Mouse (Mus musculus): ENCODE data around the gene Rsph9. TPM values are rescaled to one million over a fixed set of nuclear protein-coding genes. Genes with fewer than 3 reads are reported as not detected.

Gene Rsph9
- polyA plus RNA-seq, 1 experiment from 2014 or later: 18.8 TPM

DNA sequence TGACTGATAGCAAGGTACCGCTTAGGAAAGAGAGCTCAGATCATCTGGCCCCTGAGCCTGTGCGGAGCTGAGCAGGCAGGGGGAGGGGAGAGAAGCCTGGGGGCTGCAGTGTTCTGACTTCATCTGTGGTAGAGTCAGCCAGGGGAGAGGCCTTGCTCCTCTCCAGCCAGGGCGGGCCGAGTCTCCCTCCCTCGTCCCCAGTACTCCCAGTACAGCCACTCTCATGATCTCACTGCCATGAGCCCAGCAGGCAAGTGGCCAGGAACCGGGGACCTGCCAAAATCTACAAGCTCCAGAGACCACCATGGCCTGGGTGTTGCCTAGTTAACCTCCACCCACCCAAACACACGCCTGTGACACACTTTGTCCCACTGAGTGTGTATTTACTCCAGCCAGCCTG is 62.4 kb downstream of the Rsph9 start:
- no peaks in the 10 kb centered on the region for H3K36me3 ChIP-seq (ENCODE audit: insufficient read depth, low read length)
- peaks cover 24% of the 10 kb centered on the region; the same call in 1 of the 2 replicates for H3K4me1 ChIP-seq (replicated peaks; ENCODE audit: insufficient read depth, low read length)
- DNase-seq (ENCODE audit: low spot score) (no peak), ATAC-seq (replicated peaks; ENCODE audit: low FRiP score, low read depth) (no peak)
- no peak overlapping the region for H3K9ac ChIP-seq (ENCODE audit: low read depth, low read length)
- H3K9me3 ChIP-seq (replicated peaks; ENCODE audit: low read length): no peaks in the 10 kb centered on the region
- H3K27ac ChIP-seq: no peak overlapping the region
- WGBS: 60% methylated on average over 7 of the region's 7 CpGs
- H3K4me3 ChIP-seq (replicated peaks; ENCODE audit: low read depth, low read length): no peak overlapping the region
- H3K27me3 ChIP-seq (ENCODE audit: insufficient read depth, low read length): no peaks in the 10 kb centered on the region
- no peak for TF ChIP-seq CTCF (IDR thresholded peaks at IDR 0.05; ENCODE audit: low read depth)
- H3K4me2 ChIP-seq (ENCODE audit: low read length): no peak overlapping the region

- Histone ChIP-seq H3K4me2 (ENCODE audit: low read length) (no peak overlapping the region), H3K9me3 (replicated peaks; ENCODE audit: low read length) (no peaks in the 10 kb centered on the region), H3K27me3 (ENCODE audit: insufficient read depth, low read length) (no peaks in the 10 kb centered on the region), H3K36me3 (ENCODE audit: insufficient read depth, low read length) (no peaks in the 10 kb centered on the region), H3K9ac (ENCODE audit: low read depth, low read length) (no peak overlapping the region), H3K4me1 (replicated peaks; ENCODE audit: insufficient read depth, low read length) (peaks cover 20% of the 10 kb centered on the region; the same call in 1 of the 2 replicates), H3K27ac (no peak overlapping the region), H3K4me3 (replicated peaks; ENCODE audit: low read depth, low read length) (no peak overlapping the region)
- WGBS: 70% methylated on average over 5 of the region's 5 CpGs
- no peak for ATAC-seq (replicated peaks; ENCODE audit: low FRiP score, low read depth)
- TF ChIP-seq CTCF (IDR thresholded peaks at IDR 0.05; ENCODE audit: low read depth): no peak
- DNase-seq (ENCODE audit: low spot score): no peak
Measured at GRCm38 (mm10) chr17:46081042-46081441, 63.0 kb downstream of the Rsph9 start.

GRCm38 (mm10) chr17:46080388-46080787 is 63.6 kb downstream of the Rsph9 start:
- H3K27ac ChIP-seq: no peak overlapping the region
- H3K4me1 ChIP-seq (replicated peaks; ENCODE audit: insufficient read depth, low read length): peaks cover 20% of the 10 kb centered on the region; the same call in 1 of the 2 replicates
- H3K27me3 ChIP-seq (ENCODE audit: insufficient read depth, low read length): no peaks in the 10 kb centered on the region
- no peak overlapping the region for H3K9ac ChIP-seq (ENCODE audit: low read depth, low read length)
- no peak overlapping the region for H3K4me2 ChIP-seq (ENCODE audit: low read length)
- no peaks in the 10 kb centered on the region for H3K36me3 ChIP-seq (ENCODE audit: insufficient read depth, low read length)
- no peak for TF ChIP-seq CTCF (IDR thresholded peaks at IDR 0.05; ENCODE audit: low read depth)
- H3K9me3 ChIP-seq (replicated peaks; ENCODE audit: low read length): no peaks in the 10 kb centered on the region
- WGBS: 64% methylated on average over 7 of the region's 7 CpGs
- no peak overlapping the region for H3K4me3 ChIP-seq (replicated peaks; ENCODE audit: low read depth, low read length)
- ATAC-seq (replicated peaks; ENCODE audit: low FRiP score, low read depth) (no peak), DNase-seq (ENCODE audit: low spot score) (no peak)

DNA sequence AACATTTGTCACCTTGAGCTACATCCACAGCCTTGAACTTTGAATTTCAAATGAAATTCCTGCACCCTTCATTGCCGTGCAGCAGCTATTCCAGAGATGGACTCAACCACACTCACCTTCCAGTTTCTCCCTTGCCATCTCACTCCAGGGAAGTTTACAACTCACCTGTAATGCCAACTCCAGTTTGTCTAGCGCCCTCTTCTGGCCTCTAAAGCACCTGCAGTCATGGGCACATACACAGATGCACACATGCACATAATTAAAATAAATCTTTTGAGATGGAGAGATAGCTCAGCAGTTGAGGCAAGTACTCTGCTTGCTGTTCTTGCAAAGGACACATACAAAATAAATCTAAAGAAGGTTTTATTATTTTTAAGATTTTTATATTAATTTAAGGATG is 65.0 kb downstream of the Rsph9 start:
- 81% methylated on average over 2 of the region's 2 CpGs for WGBS
- no peak overlapping the region for H3K9ac ChIP-seq (ENCODE audit: low read depth, low read length)
- ATAC-seq (replicated peaks; ENCODE audit: low FRiP score, low read depth) (no peak), DNase-seq (ENCODE audit: low spot score) (no peak)
- TF ChIP-seq CTCF (IDR thresholded peaks at IDR 0.05; ENCODE audit: low read depth): peak; percentile 34; the same call in 1 of the 2 replicates
- no peak overlapping the region for H3K4me2 ChIP-seq (ENCODE audit: low read length)
- no peaks in the 10 kb centered on the region for H3K27me3 ChIP-seq (ENCODE audit: insufficient read depth, low read length)
- H3K9me3 ChIP-seq (replicated peaks; ENCODE audit: low read length): no peaks in the 10 kb centered on the region
- no peak overlapping the region for H3K27ac ChIP-seq
- H3K4me1 ChIP-seq (replicated peaks; ENCODE audit: insufficient read depth, low read length): peaks cover 25% of the 10 kb centered on the region
- no peaks in the 10 kb centered on the region for H3K36me3 ChIP-seq (ENCODE audit: insufficient read depth, low read length)
- H3K4me3 ChIP-seq (replicated peaks; ENCODE audit: low read depth, low read length): no peak overlapping the region

DNA sequence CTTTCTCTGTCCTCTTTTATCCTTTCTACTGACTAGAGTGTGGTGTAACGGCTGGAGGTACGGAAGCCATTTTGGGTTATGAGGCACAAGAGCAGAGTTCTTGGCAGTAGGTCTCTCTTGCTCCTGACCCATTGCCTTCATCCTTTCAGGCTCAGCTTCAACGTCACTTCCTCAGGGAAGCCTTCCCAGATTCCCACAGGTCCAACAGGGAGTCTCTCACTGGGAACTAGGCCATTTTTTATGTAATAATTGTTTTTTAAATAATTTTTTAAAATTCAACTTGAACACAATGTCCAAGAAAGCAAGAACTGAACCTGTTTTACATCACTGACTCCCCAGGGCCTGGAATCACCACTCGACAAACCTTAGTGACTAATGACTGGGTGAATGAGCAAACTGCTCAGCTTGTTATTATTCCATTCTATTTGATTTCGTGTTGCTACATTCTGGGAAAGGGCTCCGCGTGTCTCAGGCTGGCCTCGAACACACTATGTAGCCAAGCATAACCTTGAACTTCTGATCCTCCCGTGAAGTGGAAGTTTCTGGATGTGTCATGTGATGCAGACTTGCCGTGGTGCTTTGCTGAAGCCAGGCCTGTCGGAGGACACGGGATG is 66.0 kb downstream of the Rsph9 start:
- Histone ChIP-seq H3K9me3 (replicated peaks; ENCODE audit: low read length) (no peaks in the 10 kb centered on the region), H3K9ac (ENCODE audit: low read depth, low read length) (no peak overlapping the region), H3K4me2 (ENCODE audit: low read length) (no peak overlapping the region), H3K36me3 (ENCODE audit: insufficient read depth, low read length) (no peaks in the 10 kb centered on the region), H3K27ac (no peak overlapping the region), H3K27me3 (ENCODE audit: insufficient read depth, low read length) (no peaks in the 10 kb centered on the region), H3K4me1 (replicated peaks; ENCODE audit: insufficient read depth, low read length) (peaks cover 23% of the 10 kb centered on the region), H3K4me3 (replicated peaks; ENCODE audit: low read depth, low read length) (no peak overlapping the region)
- TF ChIP-seq CTCF (IDR thresholded peaks at IDR 0.05; ENCODE audit: low read depth): no peak
- 86% methylated on average over 12 of the region's 12 CpGs for WGBS
- DNase-seq (ENCODE audit: low spot score): no peak
- no peak for ATAC-seq (replicated peaks; ENCODE audit: low FRiP score, low read depth)

DNA sequence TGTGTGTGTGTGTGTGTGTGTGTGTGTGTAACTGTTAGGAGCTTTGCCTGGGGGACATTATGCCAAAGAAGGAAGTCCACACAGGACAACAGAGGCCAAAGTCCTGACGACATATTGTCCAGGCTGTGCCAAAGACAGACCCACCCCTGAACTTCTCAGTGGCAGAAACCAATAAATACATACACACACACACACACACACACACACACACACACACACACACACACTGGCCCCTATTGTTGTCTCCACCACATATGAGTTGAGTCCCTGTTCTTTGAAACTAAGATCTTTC is 67.8 kb downstream of the Rsph9 start:
- H3K4me1 ChIP-seq (replicated peaks; ENCODE audit: insufficient read depth, low read length): peaks cover 23% of the 10 kb centered on the region
- ATAC-seq (replicated peaks; ENCODE audit: low FRiP score, low read depth): no peak
- no peaks in the 10 kb centered on the region for H3K27me3 ChIP-seq (ENCODE audit: insufficient read depth, low read length)
- H3K4me2 ChIP-seq (ENCODE audit: low read length): no peak overlapping the region
- no peak overlapping the region for H3K9ac ChIP-seq (ENCODE audit: low read depth, low read length)
- H3K27ac ChIP-seq: no peak overlapping the region
- DNase-seq (ENCODE audit: low spot score): no peak
- no peaks in the 10 kb centered on the region for H3K9me3 ChIP-seq (replicated peaks; ENCODE audit: low read length)
- no peak for TF ChIP-seq CTCF (IDR thresholded peaks at IDR 0.05; ENCODE audit: low read depth)
- no peaks in the 10 kb centered on the region for H3K36me3 ChIP-seq (ENCODE audit: insufficient read depth, low read length)
- 17% methylated on average over 1 of the region's 1 CpGs for WGBS
- no peak overlapping the region for H3K4me3 ChIP-seq (replicated peaks; ENCODE audit: low read depth, low read length)

Measured in kidney, postnatal 0 days (tissue).